Mouse (Mus musculus) heart, embryonic 15.5 days (tissue): ENCODE results near the gene Sult2b1. TPM values are rescaled to one million over a fixed set of nuclear protein-coding genes. Genes with fewer than 3 reads are reported as not detected.

Source experiments
- ATAC-seq: fragments of 200-750 bp; cut with Nextera tagmentation; replicated peaks from 2 replicates; pipeline ENCODE4 v1.8.0; 2017; ENCODE audit warnings: low read depth, moderate TSS enrichment; ENCODE audit not compliant: insufficient number of reproducible peaks, insufficient read depth, low FRiP score
- H3K27ac ChIP-seq: fragments of 300-500 bp; sonication (generic); 2 replicates; pipeline ENCODE4 v1.5.1; 2015; ENCODE audit warnings: mild to moderate bottlenecking, inconsistent platforms
- H3K27me3 ChIP-seq: fragments of 300-500 bp; sonication (generic); 2 replicates; pipeline ENCODE4 v1.6.1; 2015; ENCODE audit warnings: inconsistent platforms
- H3K36me3 ChIP-seq: fragments of 300-500 bp; sonication (generic); 2 replicates; pipeline ENCODE4 v1.6.1; 2015; ENCODE audit warnings: mild to moderate bottlenecking, inconsistent platforms
- H3K4me1 ChIP-seq: fragments of 300-500 bp; sonication (generic); replicated peaks from 2 replicates; pipeline ENCODE4 v1.6.1; 2015; ENCODE audit warnings: inconsistent platforms
- H3K4me2 ChIP-seq: fragments of 300-500 bp; sonication (generic); 2 replicates; pipeline ENCODE4 v1.6.1; 2015; ENCODE audit warnings: inconsistent platforms, mild to moderate bottlenecking, moderate library complexity
- H3K4me3 ChIP-seq: fragments of 300-500 bp; sonication (generic); 2 replicates; pipeline ENCODE4 v1.5.1; 2015; ENCODE audit warnings: mild to moderate bottlenecking, inconsistent platforms
- H3K9ac ChIP-seq: fragments of 300-500 bp; sonication (generic); 2 replicates; pipeline ENCODE4 v1.6.1; 2015; ENCODE audit warnings: mild to moderate bottlenecking, inconsistent platforms
- H3K9me3 ChIP-seq: fragments of 300-500 bp; sonication (generic); replicated peaks from 2 replicates; pipeline ENCODE4 v1.6.1; 2016; ENCODE audit warnings: inconsistent platforms
- WGBS: fragments of 180-500 bp; shearing (Covaris S2); methylation state at CpG from one replicate; pipeline ENCODE4 v1.1.7; 2015; ENCODE audit warnings: mixed read lengths; 5-methylcytosine and 5-hydroxymethylcytosine counted together
- polyA plus RNA-seq: library from polyadenylated mRNA; unstranded; fragments of >200 nt; fragmentation: Nextera tagmentation; extraction: Ambion mirVana; gene quantifications from 2 replicates; pipeline ENCODE4 v1.2.1, GENCODE M21; 2015

Gene Sult2b1
- polyA plus RNA-seq, 1 experiment from 2014 or later = 0.21 TPM

GRCm38 (mm10) chr7:45709036-45709435 is 75.4 kb downstream of the Sult2b1 start:
- 49% methylated on average over 6 of the region's 6 CpGs for WGBS
- no peak overlapping the region for H3K4me2 ChIP-seq
- H3K4me3 ChIP-seq = no peak overlapping the region
- ATAC-seq = no peak
- no peak overlapping the region for H3K9ac ChIP-seq
- H3K9me3 ChIP-seq = no peaks in the 10 kb centered on the region
- H3K27ac ChIP-seq = no peak overlapping the region
- peaks cover 44% of the 10 kb centered on the region for H3K4me1 ChIP-seq
- H3K36me3 ChIP-seq = peaks cover 32% of the 10 kb centered on the region
- no peaks in the 10 kb centered on the region for H3K27me3 ChIP-seq

- peak overlapping the region; percentile 98 for H3K4me2 ChIP-seq
- ATAC-seq = no peak
- WGBS = 42% methylated on average over 13 of the region's 13 CpGs
- H3K4me1 ChIP-seq = peaks cover 49% of the 10 kb centered on the region
- H3K27ac ChIP-seq = peak overlapping the region; percentile 92; the same call in 1 of the 2 replicates
- H3K9me3 ChIP-seq = no peaks in the 10 kb centered on the region
- H3K36me3 ChIP-seq = peaks cover 30% of the 10 kb centered on the region
- H3K4me3 ChIP-seq = peak overlapping the region; percentile 72
- no peaks in the 10 kb centered on the region for H3K27me3 ChIP-seq
- H3K9ac ChIP-seq = 0 out of 2 replicates have a peak overlapping the region, but pooled peaks have one; percentile 91
Measured at GRCm38 (mm10) chr7:45708221-45708761, 76.2 kb downstream of the Sult2b1 start.

- peaks cover 22% of the 10 kb centered on the region for H3K36me3 ChIP-seq
- no peaks in the 10 kb centered on the region for H3K9me3 ChIP-seq
- H3K27me3 ChIP-seq = no peaks in the 10 kb centered on the region
- H3K4me1 ChIP-seq = peaks cover 50% of the 10 kb centered on the region
- H3K4me2 ChIP-seq = peak overlapping the region; percentile 98
- 0 out of 2 replicates have a peak, but pooled peaks have one; percentile 15 for ATAC-seq
- H3K27ac ChIP-seq = peak overlapping the region; percentile 92
- peak overlapping the region; percentile 72 for H3K4me3 ChIP-seq
- H3K9ac ChIP-seq = peak overlapping the region; percentile 91
- 1% methylated on average over 27 of the region's 27 CpGs for WGBS
Measured at GRCm38 (mm10) chr7:45707375-45707967, 77.0 kb downstream of the Sult2b1 start.

- H3K4me2 ChIP-seq = peak overlapping the region; percentile 98
- H3K36me3 ChIP-seq = peaks cover 15% of the 10 kb centered on the region
- peak overlapping the region; percentile 72 for H3K4me3 ChIP-seq
- H3K27ac ChIP-seq = peak overlapping the region; percentile 92
- no peaks in the 10 kb centered on the region for H3K27me3 ChIP-seq
- ATAC-seq = peak; percentile 13; the same call in 1 of the 2 replicates
- peaks cover 50% of the 10 kb centered on the region for H3K4me1 ChIP-seq
- H3K9ac ChIP-seq = peak overlapping the region; percentile 91
- no peaks in the 10 kb centered on the region for H3K9me3 ChIP-seq
- under 1% methylated on average over 45 of the region's 45 CpGs for WGBS
Measured at GRCm38 (mm10) chr7:45706721-45707241, 77.7 kb downstream of the Sult2b1 start.

- H3K27ac ChIP-seq = peak overlapping the region; percentile 92
- peak overlapping the region; percentile 91 for H3K9ac ChIP-seq
- peak overlapping the region; percentile 98 for H3K4me2 ChIP-seq
- H3K27me3 ChIP-seq = peaks cover 2% of the 10 kb centered on the region; the same call in 1 of the 2 replicates
- H3K9me3 ChIP-seq = no peaks in the 10 kb centered on the region
- peak overlapping the region; percentile 72 for H3K4me3 ChIP-seq
- H3K4me1 ChIP-seq = peaks cover 56% of the 10 kb centered on the region
- ATAC-seq = peak; percentile 15
- peaks cover 8% of the 10 kb centered on the region for H3K36me3 ChIP-seq
- 2% methylated on average over 7 of the region's 7 CpGs for WGBS
Measured at GRCm38 (mm10) chr7:45705873-45706281, 78.6 kb downstream of the Sult2b1 start.

- WGBS = 2% methylated on average over 21 of the region's 21 CpGs
- peak overlapping the region; percentile 98 for H3K4me2 ChIP-seq
- no peak for ATAC-seq
- peaks cover 4% of the 10 kb centered on the region; the same call in 1 of the 2 replicates for H3K36me3 ChIP-seq
- H3K9ac ChIP-seq = peak overlapping the region; percentile 91
- H3K9me3 ChIP-seq = no peaks in the 10 kb centered on the region
- peaks cover 5% of the 10 kb centered on the region for H3K27me3 ChIP-seq
- peaks cover 59% of the 10 kb centered on the region for H3K4me1 ChIP-seq
- H3K4me3 ChIP-seq = peak overlapping the region; percentile 72
- H3K27ac ChIP-seq = peak overlapping the region; percentile 92
Measured at GRCm38 (mm10) chr7:45705443-45705864, 79.0 kb downstream of the Sult2b1 start.

GRCm38 (mm10) chr7:45704730-45705442 is 79.6 kb downstream of the Sult2b1 start, which contains the start of gene Dbp:
TSS of gene Dbp (plus strand) at chr7:45705088.
- Histone ChIP-seq H3K36me3 (peaks cover 4% of the 10 kb centered on the region; the same call in 1 of the 2 replicates), H3K4me1 (peaks cover 65% of the 10 kb centered on the region)

GRCm38 (mm10) chr7:45704046-45704559 is 80.4 kb downstream of the Sult2b1 start:
- Histone ChIP-seq H3K36me3 (no peaks in the 10 kb centered on the region), H3K4me3 (peak overlapping the region; percentile 72), H3K27me3 (peaks cover 19% of the 10 kb centered on the region), H3K9me3 (no peaks in the 10 kb centered on the region), H3K9ac (peak overlapping the region; percentile 49), H3K4me1 (peaks cover 71% of the 10 kb centered on the region), H3K4me2 (peak overlapping the region; percentile 98), H3K27ac (peak overlapping the region; percentile 87)
- under 1% methylated on average over 13 of the region's 13 CpGs for WGBS
- ATAC-seq = peak; percentile 44

More at GRCm38 (mm10) chr7:45704730-45705442, 79.6 kb downstream of the Sult2b1 start, which contains the start of gene Dbp:
- Histone ChIP-seq H3K27me3 (peaks cover 11% of the 10 kb centered on the region), H3K9ac (peak within 1 kb of the TSS; percentile 91), H3K27ac (peak within 1 kb of the TSS; percentile 92), H3K9me3 (no peaks in the 10 kb centered on the region), H3K4me2 (peak within 1 kb of the TSS; percentile 98), H3K4me3 (peak within 1 kb of the TSS; percentile 72)
- WGBS = under 1% methylated on average over 36 of the region's 36 CpGs
- peak; percentile 87 for ATAC-seq

- Histone ChIP-seq H3K4me3 (peak overlapping the region; percentile 72), H3K9ac (peak overlapping the region; percentile 49), H3K9me3 (no peaks in the 10 kb centered on the region), H3K36me3 (no peaks in the 10 kb centered on the region), H3K4me2 (peak overlapping the region; percentile 98), H3K27me3 (peaks cover 24% of the 10 kb centered on the region), H3K4me1 (peaks cover 66% of the 10 kb centered on the region), H3K27ac (peak overlapping the region; percentile 87)
- ATAC-seq = no peak
- 35% methylated on average over 12 of the region's 12 CpGs for WGBS
Measured at GRCm38 (mm10) chr7:45703521-45704033, 80.9 kb downstream of the Sult2b1 start.

GRCm38 (mm10) chr7:45702809-45703520 is 81.5 kb downstream of the Sult2b1 start:
- Histone ChIP-seq H3K4me2 (peak overlapping the region; percentile 98), H3K9me3 (no peaks in the 10 kb centered on the region), H3K36me3 (no peaks in the 10 kb centered on the region), H3K4me1 (peaks cover 60% of the 10 kb centered on the region), H3K27ac (no peak overlapping the region), H3K9ac (no peak overlapping the region), H3K27me3 (peaks cover 28% of the 10 kb centered on the region), H3K4me3 (no peak overlapping the region)
- 85% methylated on average over 17 of the region's 17 CpGs for WGBS
- no peak for ATAC-seq
